Mouse (Mus musculus) 416B (cell line): ENCODE data around the gene Col27a1.

Experiments used
- DNase-seq: peaks from one replicate; pipeline ENCODE4 v3.0.0; 2011; ENCODE audit warnings: low read depth

The Col27a1 gene

DNA sequence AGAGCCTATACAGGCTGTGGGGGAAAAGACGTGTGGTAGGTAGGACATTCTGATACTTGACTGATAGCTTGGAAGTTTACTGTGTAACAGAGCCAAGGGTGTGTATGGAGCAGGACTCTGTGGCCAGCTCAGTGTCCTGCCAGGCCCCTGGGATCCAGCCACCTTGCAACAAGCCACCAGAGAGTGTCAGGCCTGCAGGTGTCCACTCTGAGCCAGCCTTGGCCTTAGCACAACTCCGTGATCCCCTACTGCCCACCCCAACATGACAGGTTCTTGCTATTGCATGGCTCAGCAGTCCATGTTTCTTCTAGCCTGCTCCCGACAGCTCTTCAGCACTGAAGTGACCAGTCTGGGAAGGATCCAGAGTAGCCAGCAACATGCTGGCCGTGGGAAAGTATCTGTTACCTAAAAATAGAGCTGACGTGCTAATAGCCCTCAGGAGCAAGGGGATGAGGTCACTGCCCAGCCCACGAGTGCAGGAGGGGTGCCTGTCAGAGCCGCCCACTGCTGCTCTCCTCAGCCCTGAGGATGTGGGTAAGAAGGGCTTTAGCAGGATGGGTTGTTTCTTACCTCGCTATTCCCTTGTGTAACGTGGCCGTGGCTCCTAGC lies 96.5 kb downstream of the Col27a1 start:
- no peak for DNase-seq

DNA sequence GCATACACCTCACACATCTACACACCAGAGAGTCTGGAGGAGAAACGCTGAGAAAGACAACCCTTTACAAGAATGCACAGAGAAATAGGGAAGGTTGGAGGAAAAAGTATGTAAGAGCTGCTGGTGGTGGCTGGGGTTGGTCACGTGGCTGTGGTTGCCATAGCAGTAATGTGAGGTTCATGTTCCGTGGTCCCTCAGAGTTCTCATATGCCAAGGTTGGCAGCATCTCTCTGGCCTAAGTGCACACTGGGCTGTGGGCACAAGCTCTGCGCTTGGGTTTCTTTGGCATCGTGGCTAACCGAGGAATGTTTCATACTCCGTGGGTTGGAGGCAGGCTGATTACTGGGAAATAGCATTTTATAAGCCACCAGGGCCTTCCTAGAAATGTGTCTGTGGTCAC lies 97.6 kb downstream of the Col27a1 start:
- DNase-seq: no peak

DNA sequence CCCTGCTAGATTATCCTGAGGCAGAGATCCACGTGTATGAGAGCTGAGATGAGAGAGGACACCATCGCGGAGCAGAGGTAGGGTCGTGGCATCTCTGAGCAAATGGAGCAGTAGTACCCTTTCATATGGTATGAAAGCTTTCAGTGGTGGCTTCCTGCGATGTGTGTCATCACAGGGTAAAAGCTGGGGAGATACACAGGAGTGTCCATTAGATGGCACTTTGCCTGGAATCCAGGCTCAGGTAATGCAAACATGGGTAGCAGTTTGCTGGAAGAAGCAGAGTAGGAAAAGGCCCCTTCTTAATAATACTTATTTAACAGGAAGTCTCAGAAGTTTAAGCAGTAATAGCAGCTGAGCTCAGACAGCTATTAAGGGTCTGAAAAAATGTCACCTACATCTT lies 100.3 kb downstream of the Col27a1 start:
- DNase-seq: no peak

DNA sequence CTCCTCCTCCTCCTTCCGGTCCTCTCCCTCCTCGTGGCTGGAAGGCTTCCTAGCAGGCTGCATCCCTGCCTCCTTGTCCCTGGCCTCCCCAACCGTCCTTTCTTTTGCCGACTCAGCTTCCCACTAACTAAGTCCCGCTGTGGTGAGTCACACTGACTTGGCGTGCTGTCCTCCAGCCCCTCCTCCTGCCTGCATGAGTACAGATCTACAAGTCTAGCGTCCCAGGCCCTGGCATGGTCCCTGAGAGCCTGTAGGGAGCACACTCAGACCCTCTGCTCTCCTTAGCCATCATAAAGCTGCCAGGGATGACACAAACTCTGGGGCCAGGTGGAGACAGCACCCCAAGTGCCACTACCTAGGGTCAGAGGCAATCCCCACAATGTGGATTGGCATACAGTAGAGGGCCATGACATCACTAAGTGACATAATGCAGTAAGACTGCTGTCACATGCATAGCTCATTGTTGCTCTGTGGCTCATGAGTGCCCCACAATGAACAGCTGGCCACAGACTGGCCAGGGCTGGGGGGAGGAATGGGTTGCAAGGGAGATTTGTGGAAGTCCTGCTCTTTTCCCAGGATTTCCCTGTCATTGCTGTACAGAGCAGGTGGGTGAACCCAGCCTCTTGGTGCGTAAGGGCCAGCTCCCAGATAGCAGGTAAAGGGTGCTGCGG lies 102.4 kb downstream of the Col27a1 start:
- DNase-seq: peak; percentile 16

DNA sequence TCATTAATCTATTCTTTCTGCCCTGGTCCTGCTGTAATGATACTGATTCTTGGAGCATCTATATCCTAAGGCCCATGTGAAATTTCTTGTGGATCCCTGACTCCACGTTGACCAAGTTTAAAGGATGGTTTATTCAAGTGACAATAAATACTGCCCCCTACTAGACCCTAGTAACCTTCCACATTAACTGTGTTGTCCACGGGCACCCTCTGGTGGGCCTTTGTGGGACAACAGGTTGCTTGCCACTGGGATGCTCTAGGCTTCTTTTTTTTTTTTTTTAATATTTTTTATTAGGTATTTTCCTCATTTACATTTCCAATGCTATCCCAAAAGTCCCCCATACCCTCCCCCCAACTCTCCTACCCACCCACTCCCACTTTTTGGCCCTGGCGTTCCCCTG lies 105.8 kb downstream of the Col27a1 start:
- peak; percentile 15 for DNase-seq

DNA sequence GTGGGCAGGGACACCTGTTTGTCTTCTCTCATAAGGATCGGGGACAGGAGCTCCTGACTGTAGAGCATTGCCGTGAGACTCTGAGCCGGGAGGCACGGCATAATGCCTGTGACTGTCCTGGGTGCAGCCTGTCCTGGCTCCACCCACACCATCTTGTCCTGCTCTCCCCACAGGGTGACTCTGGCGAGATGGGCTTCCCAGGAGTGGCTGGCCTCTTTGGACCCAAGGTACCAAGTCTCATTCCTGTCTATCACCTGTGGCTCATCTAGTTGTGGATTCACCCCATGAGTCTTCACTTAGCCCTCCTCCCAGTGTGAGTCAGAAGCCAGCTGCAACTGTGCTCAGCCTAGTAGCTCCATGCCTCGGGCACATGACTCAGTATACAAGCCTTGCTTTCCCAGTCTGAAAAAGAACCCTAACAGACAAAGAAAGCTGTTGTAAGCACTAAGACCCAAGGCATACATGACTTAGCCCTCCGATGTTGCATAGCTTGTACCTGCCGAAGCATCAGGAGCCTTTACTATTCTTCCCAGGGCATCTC lies 109.5 kb downstream of the Col27a1 start:
- no peak for DNase-seq

DNA sequence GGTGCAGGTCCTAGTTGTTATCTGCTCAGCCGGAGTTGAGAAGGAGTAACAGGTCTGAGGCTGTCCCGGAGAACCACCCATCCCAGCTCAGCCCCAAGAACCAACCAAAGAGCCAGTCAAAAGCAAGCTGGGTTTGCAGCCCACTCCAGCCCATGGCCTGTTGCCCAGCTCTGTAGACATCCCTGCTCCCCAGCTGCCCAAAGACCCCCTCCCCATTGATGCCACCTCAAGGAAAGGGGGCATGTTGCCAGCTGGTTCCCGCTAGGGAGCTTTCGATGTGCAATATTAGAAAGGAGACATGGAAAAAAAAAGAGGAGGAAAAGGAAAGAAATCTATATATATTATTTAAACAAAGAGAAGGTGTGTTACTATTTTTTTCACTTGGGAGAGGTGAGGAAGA lies 119.6 kb downstream of the Col27a1 start:
- no peak for DNase-seq

DNA sequence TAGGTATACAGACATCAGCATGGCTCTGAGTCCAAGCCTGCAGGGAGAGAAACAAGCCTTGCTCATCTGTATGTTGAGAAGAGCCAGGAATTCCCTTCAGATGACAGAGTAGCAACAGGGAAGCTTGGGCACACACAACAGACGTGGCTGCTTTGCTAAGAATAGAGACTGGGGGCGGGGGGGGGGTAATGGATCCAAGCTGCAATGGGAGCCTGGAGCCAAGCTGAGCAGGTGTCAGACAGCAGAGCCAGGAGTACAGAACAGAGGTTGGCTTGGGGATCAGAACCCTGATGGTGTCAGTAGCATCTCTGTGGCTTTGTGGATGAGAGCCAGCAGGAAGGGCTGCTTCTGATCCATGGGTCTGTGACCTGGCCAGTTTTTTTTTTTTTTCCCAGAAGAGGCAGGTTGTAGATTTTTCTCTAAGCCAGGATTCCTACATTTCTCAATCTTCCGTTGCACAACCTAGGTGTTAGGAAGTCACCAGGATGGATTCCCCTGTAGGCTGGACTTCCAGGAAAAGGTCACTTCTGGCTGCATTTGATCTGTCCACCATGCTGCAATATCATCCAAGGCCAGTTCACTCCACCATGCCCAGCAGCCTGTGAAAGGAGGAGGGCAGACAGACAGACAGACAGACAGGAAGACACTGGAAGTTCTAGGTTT lies 124.7 kb downstream of the Col27a1 start:
- DNase-seq: no peak

DNA sequence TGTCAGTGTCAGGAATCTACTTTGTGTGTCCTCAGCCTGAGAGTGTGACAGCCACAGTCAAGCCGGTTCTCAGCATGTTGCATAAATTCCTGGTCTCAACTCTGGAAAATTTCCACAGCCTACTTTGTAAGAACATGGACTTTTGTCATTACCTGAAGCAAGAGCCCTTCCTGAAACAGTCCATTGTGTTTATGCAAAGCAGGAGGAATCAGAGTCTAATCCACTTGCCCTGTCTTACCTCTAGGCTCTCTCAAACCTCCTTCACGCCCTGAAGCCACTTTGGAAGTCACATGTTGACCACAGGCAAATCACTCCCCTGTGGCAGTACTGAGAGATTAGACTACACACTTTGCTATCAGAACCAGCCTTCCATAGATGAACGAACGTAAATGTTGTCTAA lies 128.7 kb downstream of the Col27a1 start:
- DNase-seq: no peak

DNA sequence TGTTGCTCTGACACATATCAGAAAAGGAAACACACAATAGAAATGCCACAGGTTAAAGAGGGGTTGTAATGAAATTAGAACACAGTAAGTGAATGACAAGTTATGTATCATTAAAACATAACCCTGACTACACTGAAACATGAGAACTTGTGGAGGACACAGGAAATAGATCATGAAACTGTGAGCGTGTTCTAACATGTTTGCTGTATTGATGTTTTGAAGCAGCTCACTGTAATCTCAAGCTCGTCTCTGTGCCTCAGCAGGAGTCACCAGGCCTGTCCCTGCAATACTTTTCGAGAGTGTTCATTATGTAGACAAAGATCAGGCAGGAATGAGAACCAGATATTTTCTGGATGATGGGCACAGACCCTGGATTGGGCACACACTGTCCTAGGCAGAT lies 129.8 kb downstream of the Col27a1 start:
- DNase-seq: no peak

DNA sequence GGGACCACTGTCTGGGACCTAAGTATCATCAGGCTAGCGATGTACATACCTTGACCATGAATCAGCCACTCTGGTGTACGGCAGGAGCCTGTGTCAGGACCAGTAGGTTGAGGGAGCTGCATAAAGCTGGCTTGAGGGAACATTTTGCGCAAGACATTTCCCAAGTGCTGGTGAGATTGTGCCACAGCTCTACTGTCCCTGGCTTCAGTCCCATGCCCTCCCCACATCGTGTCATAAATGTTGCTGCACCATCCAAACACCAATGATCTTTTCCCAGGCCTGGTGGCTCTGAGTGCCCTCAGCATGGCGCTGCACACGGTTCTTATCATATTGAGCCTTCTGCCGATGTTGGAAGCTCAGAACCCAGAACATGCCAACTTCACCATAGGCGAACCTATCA lies 130.5 kb downstream of the Col27a1 start, which contains the start of gene Orm1:
TSS of gene Orm1 (plus strand) at position 266 of the 400 bp plus-strand sequence.
- DNase-seq: peak; percentile 11

DNA sequence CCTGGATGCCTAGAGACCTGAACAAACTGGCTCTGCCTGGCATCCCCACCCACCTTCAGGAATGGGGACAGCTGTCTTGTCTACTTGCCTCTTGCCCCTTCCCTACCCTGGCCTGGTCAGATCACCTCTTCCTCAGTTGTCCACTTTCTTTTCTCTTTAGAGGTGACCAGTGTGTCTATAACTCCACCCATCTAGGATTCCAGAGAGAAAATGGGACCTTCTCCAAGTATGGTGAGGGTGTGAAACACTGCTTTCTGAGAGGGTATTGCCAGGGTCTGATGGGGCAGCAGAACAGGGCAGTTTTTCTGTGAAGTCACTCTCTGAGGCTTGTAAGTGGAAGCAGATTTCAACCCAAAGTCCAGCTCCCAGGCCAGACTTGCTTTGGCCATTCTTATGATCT lies 131.5 kb downstream of the Col27a1 start:
- DNase-seq: no peak

DNA sequence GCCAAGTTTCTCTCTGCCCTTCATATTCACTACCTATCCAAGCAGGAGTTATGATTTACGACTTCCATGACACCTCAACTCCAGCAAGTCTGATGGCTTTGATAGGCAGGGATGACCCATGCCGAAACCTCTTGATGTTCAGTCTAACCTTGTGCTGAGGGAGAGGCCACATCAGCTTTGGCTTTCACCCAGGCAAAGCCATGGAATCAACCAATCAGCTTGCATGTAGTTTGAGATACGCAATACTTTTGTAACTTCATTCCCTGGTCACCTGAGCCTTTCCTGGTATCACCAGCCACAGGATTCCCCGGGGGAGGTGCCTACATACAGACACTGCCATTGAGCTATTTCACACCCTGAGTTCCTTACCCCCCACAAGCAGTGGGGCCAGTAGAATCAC lies 132.9 kb downstream of the Col27a1 start:
- no peak for DNase-seq

DNA sequence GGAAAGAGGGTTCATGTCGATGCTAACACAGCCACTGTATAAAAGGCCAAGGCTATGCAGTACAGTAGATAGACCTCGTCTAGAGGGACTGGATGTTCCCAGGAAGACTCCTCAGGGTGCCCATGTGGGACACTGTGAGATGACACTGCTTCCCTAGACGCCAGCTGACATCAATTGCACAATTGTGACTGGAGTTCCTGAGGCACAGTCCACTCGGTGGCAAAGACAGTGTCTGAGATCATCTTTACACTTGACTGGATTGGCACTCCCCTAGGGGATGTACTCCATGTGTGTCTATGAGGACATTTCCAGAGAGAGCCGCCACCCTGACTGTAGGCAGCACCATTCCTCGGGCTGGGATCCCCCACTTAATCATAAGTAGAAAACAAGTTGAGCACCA lies 134.7 kb downstream of the Col27a1 start:
- DNase-seq: no peak

DNA sequence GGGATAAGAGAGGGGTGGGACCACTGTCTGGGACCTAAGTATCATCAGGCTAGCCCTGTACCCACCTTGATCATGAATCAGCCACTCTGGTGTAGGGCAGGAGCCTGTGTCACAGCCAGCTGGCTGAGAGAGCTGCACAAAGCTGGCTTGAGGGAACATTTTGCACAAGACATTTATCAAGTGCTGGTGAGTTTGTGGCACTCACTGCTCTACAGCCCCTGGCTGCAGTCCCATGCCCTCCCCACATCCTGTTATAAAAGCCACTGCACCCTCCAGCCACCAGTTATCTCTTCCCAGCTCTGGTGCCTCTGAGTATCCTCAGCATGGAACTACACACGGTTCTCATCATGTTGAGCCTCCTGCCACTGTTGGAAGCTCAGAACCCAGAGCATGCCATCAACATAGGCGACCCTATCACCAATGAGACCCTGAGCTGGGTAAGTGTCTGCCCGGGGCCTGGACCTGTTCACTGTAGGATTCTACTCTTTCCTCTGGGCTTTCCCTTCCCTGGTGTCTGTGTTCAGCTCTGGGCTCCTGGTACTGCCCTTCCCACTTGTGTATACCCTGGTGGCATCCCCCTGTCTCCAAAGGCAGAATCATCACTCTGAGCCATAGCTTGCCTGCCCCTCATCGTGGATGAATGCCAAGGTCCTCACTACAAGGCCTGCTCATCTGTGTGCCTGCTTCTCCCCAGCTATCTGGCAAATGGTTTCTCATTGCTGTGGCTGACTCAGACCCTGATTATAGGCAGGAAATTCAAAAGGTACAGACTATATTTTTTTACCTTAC lies 142.3 kb downstream of the Col27a1 start, which contains the start of gene Orm3:
TSS of gene Orm3 (plus strand) at position 286 of the 789 bp plus-strand sequence.
- DNase-seq: peak; percentile 2

DNA sequence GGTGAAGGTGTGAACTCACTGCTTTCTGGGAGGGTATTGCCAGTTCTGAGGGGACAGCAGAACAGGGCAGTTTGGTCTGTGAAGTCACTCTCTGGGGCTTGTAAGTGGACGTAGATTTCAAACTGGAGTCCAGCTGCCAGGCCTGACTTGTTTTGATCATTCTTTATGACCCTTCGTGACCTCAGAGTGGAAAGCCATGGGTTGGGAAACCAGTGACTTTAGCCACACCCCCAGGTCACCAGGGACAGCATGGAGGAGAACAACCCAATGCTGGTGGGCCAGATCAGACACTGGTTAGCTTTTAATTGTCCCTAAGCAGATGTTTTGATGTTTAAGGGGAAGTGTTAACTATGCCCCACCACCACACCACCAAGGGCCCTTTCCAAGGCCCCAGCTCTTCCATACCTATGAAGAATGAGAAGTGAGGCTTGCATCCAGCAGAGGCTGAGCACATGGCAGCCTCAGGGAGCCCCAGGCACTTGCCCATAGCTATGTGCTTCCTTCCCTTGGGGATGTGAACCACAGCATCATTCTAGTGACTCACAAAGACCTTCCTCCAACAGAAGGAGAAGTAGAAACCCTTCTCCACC lies 143.3 kb downstream of the Col27a1 start:
- DNase-seq: no peak

DNA sequence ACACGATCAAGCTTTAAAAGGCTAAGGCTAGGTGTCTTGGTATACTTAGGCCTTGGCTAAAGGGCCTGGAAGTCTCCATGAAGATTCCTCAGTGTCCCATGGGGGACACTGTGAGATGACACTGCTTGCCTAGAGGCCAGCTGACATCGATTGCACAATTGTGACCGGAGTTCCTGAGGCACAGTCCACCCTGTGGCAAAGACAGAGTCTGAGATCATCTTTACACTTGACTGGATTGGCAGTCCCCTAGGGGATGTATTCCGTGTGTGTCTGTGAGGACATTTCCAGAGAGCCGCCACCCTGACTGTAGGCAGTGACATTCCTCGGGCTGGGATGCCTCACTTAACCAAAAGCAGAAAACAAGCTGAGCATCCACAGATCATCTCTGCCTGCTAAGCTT lies 146.1 kb downstream of the Col27a1 start:
- no peak for DNase-seq

DNA sequence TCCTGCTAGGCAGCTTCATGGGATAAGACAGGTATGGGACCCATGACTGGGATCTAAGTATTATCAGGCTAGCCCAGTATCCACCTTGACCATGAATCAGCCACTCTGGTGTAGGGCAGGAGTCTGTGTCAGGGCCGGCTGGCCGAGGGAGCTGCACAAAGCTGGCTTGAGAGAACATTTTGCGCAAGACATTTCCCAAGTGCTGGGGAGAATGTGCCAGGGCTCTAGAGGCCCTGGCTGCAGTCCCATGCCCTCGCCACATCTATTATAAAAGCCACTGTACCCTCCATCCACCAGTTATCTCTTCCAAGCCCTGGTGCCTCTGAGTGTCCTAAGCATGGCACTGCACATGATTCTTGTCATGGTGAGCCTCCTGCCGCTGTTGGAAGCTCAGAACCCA lies 148.3 kb downstream of the Col27a1 start, which contains the start of gene Orm2:
TSS of gene Orm2 (plus strand) at position 300 of the 400 bp plus-strand sequence.
- DNase-seq: no peak

DNA sequence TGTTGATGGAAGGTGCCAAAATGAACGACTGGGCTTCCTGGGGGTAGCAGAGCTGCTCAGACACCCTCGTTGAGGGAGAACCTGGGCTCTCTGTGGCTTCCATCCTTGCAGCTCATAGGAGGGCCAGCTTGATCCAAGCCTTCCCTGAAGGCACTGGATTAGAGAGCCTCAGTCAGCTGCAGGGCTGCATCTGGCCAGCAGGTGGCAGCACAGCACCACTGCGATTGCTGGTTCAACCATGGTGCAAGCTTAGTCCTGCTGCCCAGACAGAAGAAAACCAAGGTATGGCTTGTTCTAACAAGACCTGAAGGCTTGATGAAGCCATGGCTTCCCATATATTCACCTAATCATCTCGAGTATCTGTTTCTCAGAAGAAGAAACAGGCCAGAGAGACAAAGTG lies 154.8 kb downstream of the Col27a1 start:
- peak; percentile 38 for DNase-seq

DNA sequence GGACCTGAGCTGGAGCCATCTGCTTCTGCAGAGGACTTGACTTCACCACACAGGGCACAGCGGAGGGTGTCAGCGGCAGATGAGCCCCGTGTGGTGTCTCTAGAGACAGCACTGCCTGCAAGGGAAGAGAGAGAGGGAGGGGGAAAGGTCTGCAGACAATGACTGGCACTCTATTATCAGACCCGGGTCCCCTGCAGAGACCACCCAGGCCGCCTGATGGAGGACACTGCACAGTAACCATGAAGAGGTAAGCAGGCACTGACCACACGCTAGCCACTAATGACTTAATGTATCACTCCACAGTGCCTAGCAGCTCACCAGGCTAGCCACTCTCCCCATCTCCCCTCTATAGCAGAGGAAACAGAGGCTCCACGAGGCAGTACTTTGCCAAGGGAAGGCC lies 157.1 kb downstream of the Col27a1 start:
- no peak for DNase-seq

DNA sequence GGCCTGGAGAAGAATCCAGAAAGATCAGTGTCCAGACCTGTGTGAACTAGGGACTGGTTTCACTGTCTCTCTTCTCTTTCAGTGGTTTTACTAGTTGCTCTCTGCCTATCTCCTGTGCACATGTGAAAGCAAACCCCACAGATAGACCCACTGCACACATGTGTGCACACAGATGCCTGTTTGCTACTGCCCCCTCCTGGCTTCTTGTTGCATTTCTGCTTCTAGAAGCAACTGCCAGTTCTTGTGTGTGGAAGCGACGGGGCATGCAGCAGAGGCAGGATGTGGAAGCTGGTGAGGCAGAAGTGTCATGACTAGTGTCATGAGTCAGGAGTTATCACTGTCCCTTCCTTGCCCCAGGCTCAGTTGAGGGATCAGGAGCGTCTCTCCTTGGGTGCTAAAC lies 158.1 kb downstream of the Col27a1 start:
- DNase-seq: peak; percentile 28

DNA sequence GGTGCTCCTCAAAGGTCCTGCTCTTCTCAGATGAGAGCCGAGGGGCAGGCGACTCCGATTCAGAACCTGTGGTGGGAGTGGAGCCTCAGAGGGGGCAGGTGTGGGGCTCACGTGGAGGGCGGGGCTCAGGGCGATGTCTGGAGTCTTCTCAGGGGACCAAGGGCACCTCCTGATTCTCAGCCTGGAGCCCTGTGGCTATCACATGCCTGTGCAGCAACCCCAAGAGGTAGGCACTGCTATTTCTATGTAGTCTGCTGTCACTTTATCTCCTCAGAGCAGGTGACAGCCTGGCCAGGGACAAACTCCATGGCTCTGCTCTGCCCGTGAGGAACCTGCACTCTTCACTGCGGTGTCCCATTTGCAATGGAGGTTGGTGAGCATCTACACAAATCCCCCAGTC lies 159.6 kb downstream of the Col27a1 start:
- DNase-seq: no peak
